Mouse (Mus musculus) kidney, postnatal 14 days (tissue): ENCODE measurements around the gene Reg4.

Experiments used
- DNase-seq: peaks from one replicate; pipeline ENCODE4 v3.0.0; 2022; ENCODE audit warnings: mixed read lengths

The Reg4 gene

DNA sequence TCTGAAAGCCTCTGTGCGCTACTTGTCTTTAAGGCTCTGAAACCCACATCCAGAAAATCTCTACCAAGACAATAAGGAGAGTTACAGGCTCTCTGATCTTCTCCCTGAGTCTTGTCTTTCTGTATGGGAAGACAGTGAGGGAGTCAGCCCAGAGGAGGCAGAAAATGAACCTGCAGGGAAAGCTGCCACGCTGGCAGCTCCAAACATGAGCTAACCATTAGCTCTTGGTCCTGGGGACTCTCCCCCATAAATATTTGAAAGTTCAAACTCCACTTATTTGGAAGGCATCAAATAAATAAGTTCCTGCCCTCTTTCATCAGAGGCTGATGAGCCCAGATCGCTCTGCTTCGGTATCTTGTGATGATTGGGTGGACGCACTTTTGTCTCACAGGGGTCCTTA lies 61.2 kb downstream of the Reg4 start:
- no peak for DNase-seq
